Mouse (Mus musculus) thymus, postnatal 36 days (tissue): ENCODE measurements around the gene Carmil3.

Experiments used
- DNase-seq, 2 experiments: peaks; one replicate each; pipeline ENCODE4 v3.0.0; 2022; ENCODE audit warnings: mixed read lengths in 2 of 2

The Carmil3 gene

GRCm38 (mm10) chr14:55544334-55544733 is 53.9 kb downstream of the Carmil3 start:
- no peak for DNase-seq

GRCm38 (mm10) chr14:55550191-55550590 is 59.7 kb downstream of the Carmil3 start:
- no peak for DNase-seq

GRCm38 (mm10) chr14:55551347-55551746 is 60.9 kb downstream of the Carmil3 start:
- no peak for DNase-seq

- DNase-seq: no peak
Observed at GRCm38 (mm10) chr14:55551794-55552193, 61.3 kb downstream of the Carmil3 start.

- no peak for DNase-seq
Observed at GRCm38 (mm10) chr14:55554635-55555034, 64.2 kb downstream of the Carmil3 start.

- DNase-seq: no peak
Observed at GRCm38 (mm10) chr14:55555788-55556187, 65.3 kb downstream of the Carmil3 start.

- DNase-seq: peak; percentile 55 to 62
Observed at GRCm38 (mm10) chr14:55557003-55557402, 66.6 kb downstream of the Carmil3 start.

GRCm38 (mm10) chr14:55557587-55557986 is 67.1 kb downstream of the Carmil3 start:
- no peak for DNase-seq
